Mouse (Mus musculus) hematopoietic stem cell, adult 5-6 weeks (primary cell): ENCODE results near the gene Ift122. TPM values are rescaled to one million over a fixed set of nuclear protein-coding genes. Genes with fewer than 3 reads are reported as not detected.
"Not testable (repeated sequence)": the region's sequence is repeated elsewhere in the genome, so short reads cannot be mapped to it uniquely, and the experiment has no call there.

Experiments used
- ATAC-seq, 2 experiments: fragments of 125-278 bp in 1 of 2; replicated peaks in 1 of 2; 2 replicates each; pipeline ENCODE4 v1.8.0; 2016 to 2017; ENCODE audit warnings: inconsistent platforms in 2 of 2, mild to moderate bottlenecking in 2 of 2, moderate number of reproducible peaks in 2 of 2, low read depth in 1 of 2, moderate TSS enrichment in 1 of 2; ENCODE audit not compliant: low FRiP score in 2 of 2, poor library complexity in 2 of 2, severe bottlenecking in 2 of 2, insufficient read depth in 1 of 2, low TSS enrichment in 1 of 2
- total RNA-seq: library from RNA; stranded (forward); fragments of 172-1452, 232-1000 nt; gene quantifications from 2 replicates; pipeline ENCODE4 v1.2.3, GENCODE M21; 2017

Gene Ift122
- total RNA-seq, 1 experiment from 2014 or later, result 10.6 TPM

- no peak for ATAC-seq
Observed at GRCm38 (mm10) chr6:115833861-115834260, 19.4 kb upstream of the Ift122 start.

- peak; percentile 94 to 99 for ATAC-seq
Observed at GRCm38 (mm10) chr6:115838161-115838597, 15.1 kb upstream of the Ift122 start, which contains the start of gene Efcab12. Gene Efcab12, minus strand, starts transcription at chr6:115838412.

- ATAC-seq, result no peak
Observed at GRCm38 (mm10) chr6:115838745-115839144, 14.5 kb upstream of the Ift122 start.

GRCm38 (mm10) chr6:115845006-115845405, 8.3 kb upstream of the Ift122 start:
- no peak for ATAC-seq

- peak; percentile 68 to 80; a peak in 3 of 4 replicates for ATAC-seq
Observed at GRCm38 (mm10) chr6:115846640-115847411, 6.4 kb upstream of the Ift122 start.

GRCm38 (mm10) chr6:115848598-115849304, 4.5 kb upstream of the Ift122 start:
- no peak for ATAC-seq

- peak in 1 of 2 experiments; percentile 13; a peak in 2 of 4 replicates for ATAC-seq
Observed at GRCm38 (mm10) chr6:115852446-115853090, 702 bp upstream of the Ift122 start.

GRCm38 (mm10) chr6:115853985-115854384, 715 bp downstream of the Ift122 start:
- no peak for ATAC-seq

- no peak for ATAC-seq
Observed at GRCm38 (mm10) chr6:115854432-115854831, 1.2 kb downstream of the Ift122 start.

GRCm38 (mm10) chr6:115855733-115856360, 2.6 kb downstream of the Ift122 start:
- no peak for ATAC-seq

GRCm38 (mm10) chr6:115856361-115856745, 3.1 kb downstream of the Ift122 start:
- no peak for ATAC-seq

GRCm38 (mm10) chr6:115859258-115859657, 6.0 kb downstream of the Ift122 start:
- ATAC-seq, result no peak

- no peak for ATAC-seq
Observed at GRCm38 (mm10) chr6:115860027-115860556, 6.8 kb downstream of the Ift122 start.

- ATAC-seq, result no peak
Observed at GRCm38 (mm10) chr6:115863340-115863841, 10.1 kb downstream of the Ift122 start.

GRCm38 (mm10) chr6:115865246-115865645, 12.0 kb downstream of the Ift122 start:
- no peak for ATAC-seq

GRCm38 (mm10) chr6:115867157-115867556, 13.9 kb downstream of the Ift122 start:
- ATAC-seq, result not testable (repeated sequence)

GRCm38 (mm10) chr6:115871318-115871717, 18.0 kb downstream of the Ift122 start:
- ATAC-seq, result not testable (repeated sequence)
